Mouse (Mus musculus): ENCODE results near the gene Krtap16-1. TPM values are rescaled to one million over a fixed set of nuclear protein-coding genes. Genes with fewer than 3 reads are reported as not detected.

The Krtap16-1 gene
- total RNA-seq, 2 experiments from 2014 or later = not detected

GRCm38 (mm10) chr11:99965961-99966360, 20.4 kb downstream of the Krtap16-1 start:
- intact Hi-C loops (cut with DNase I) = no loop called here
- DNase-seq = no peak

GRCm38 (mm10) chr11:99964213-99964612, 22.2 kb downstream of the Krtap16-1 start:
- DNase-seq = no peak
- intact Hi-C loops (cut with DNase I) = no loop called here

GRCm38 (mm10) chr11:99948175-99948574, 38.2 kb downstream of the Krtap16-1 start, which contains the start of gene Krtap9-5:
Krtap9-5 (plus strand) TSS chr11:99948475.
- intact Hi-C loops (cut with DNase I) = no loop called here
- no peak for DNase-seq

- intact Hi-C loops (cut with DNase I) = no loop called here
- no peak for DNase-seq
Observed at GRCm38 (mm10) chr11:99937751-99938264, 48.6 kb downstream of the Krtap16-1 start.

GRCm38 (mm10) chr11:99935991-99936390, 50.4 kb downstream of the Krtap16-1 start, which contains the start of gene Krtap31-2:
Krtap31-2 (plus strand) TSS chr11:99936291.
- intact Hi-C loops (cut with DNase I) = no loop called here
- DNase-seq = no peak

Other genes starting within 250 kb of the Krtap16-1 start
- gene Gm11595, start 213.7 kb downstream of the Krtap16-1 start, total RNA-seq (2021) = not detected
- gene Krtap4-8, start 205.9 kb downstream of the Krtap16-1 start, total RNA-seq (2021) = not detected
- gene Krtap4-9, start 201.4 kb downstream of the Krtap16-1 start, total RNA-seq (2021) = not detected
- gene Gm11596, start 193.1 kb downstream of the Krtap16-1 start, total RNA-seq (2021) = not detected
- not detected for gene Gm11569, start 187.7 kb downstream of the Krtap16-1 start, total RNA-seq (2021)
- gene Gm11554, start 182.2 kb downstream of the Krtap16-1 start, total RNA-seq (2021) = not detected
- not detected for gene Krtap4-13, start 176.7 kb downstream of the Krtap16-1 start, total RNA-seq (2021)
- not detected for gene Gm11564, start 170.9 kb downstream of the Krtap16-1 start, total RNA-seq (2021)
- not detected for gene 2300003K06Rik, start 148.5 kb downstream of the Krtap16-1 start, total RNA-seq (2021)
- gene Krtap4-16, start 135.0 kb downstream of the Krtap16-1 start, total RNA-seq (2021) = not detected
- gene Gm11568, start 128.7 kb downstream of the Krtap16-1 start, total RNA-seq (2021) = not detected
- gene Gm11559, start 122.1 kb downstream of the Krtap16-1 start, total RNA-seq (2021) = not detected
- gene Krtap9-1, start 113.2 kb downstream of the Krtap16-1 start, total RNA-seq (2021) = not detected
- gene Gm11567, start 107.4 kb downstream of the Krtap16-1 start, total RNA-seq (2021) = not detected
- gene Krtap31-1, start 78.7 kb downstream of the Krtap16-1 start, total RNA-seq (2021) = not detected
- gene Gm11565, start 71.8 kb downstream of the Krtap16-1 start, total RNA-seq (2021) = not detected
- not detected for gene Krtap31-2, start 50.3 kb downstream of the Krtap16-1 start, total RNA-seq (2021)
- gene Krtap9-5, start 38.1 kb downstream of the Krtap16-1 start, total RNA-seq (2021) = not detected
- gene Krtap29-1, start 7.5 kb downstream of the Krtap16-1 start, total RNA-seq (2021) = not detected
- not detected for gene Krtap17-1, start 7.4 kb upstream of the Krtap16-1 start, total RNA-seq (2021)
- gene Krt33a, start 29.6 kb upstream of the Krtap16-1 start, total RNA-seq (2021) = under 1 TPM in 1 of 2 experiments, not detected in 1; 0.30 TPM
- gene Krt33b, start 43.3 kb upstream of the Krtap16-1 start, total RNA-seq (2021) = not detected
- not detected for gene Krt34, start 55.0 kb upstream of the Krtap16-1 start, total RNA-seq (2021)
- not detected for gene Krt31, start 64.0 kb upstream of the Krtap16-1 start, total RNA-seq (2021)
- not detected for gene Krt32, start 101.6 kb upstream of the Krtap16-1 start, total RNA-seq (2021)
- not detected for gene Krt35, start 109.6 kb upstream of the Krtap16-1 start, total RNA-seq (2021)
- gene Krt36, start 119.0 kb upstream of the Krtap16-1 start, total RNA-seq (2021) = not detected
- gene Krt13, start 135.0 kb upstream of the Krtap16-1 start, total RNA-seq (2021) = not detected
- gene Krt15, start 149.3 kb upstream of the Krtap16-1 start, total RNA-seq (2021) = not detected
- 1 to 10 TPM; 1.2 to 1.5 TPM for gene Krt19, start 162.1 kb upstream of the Krtap16-1 start, total RNA-seq (2021)
- gene Krt9, start 206.6 kb upstream of the Krtap16-1 start, total RNA-seq (2021) = under 1 TPM; 0.52 to 0.56 TPM
- gene Krt14, start 221.0 kb upstream of the Krtap16-1 start, total RNA-seq (2021) = under 1 TPM in 1 of 2 experiments, not detected in 1; 0.32 TPM

Measured in left cerebral cortex, postnatal 4 days (tissue).